Mouse (Mus musculus): ENCODE measurements around the gene Prokr2.

DNA sequence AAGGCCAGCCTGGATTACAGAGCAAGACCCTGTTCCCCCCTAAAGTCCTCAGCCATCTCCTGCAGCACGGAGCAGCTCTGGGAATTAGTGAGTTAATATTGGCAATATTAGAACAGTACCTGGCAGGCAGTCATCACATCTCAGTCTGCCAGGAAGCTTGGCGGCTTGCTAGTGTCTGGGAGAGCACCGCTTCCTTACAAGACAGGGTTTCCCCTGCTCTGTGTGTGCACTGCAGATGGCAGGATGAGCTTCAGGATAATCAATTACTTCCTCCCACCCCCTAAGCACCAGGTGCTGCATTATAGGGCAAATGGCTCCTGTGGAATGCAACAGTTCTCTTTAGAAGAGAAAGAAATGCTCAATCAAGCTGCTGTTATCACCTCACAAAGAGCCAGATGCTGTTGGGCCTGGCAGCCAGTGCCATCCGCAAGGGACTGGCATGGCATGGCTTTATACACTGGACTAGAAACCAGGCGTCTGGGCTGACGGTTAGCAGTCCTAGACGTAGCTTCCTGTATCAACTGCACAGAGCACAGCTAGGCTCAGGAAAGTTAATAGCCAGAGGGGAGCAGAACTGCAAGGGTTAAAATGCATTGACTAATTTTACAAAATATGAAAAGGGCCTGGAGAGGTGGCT lies 38.3 kb upstream of the Prokr2 start:
- TF ChIP-seq CTCF (IDR thresholded peaks at IDR 0.05; ENCODE audit: low read depth, low read length) (no peak), POLR2A (IDR thresholded peaks at IDR 0.05; ENCODE audit: borderline replicate concordance, low read depth, low read length) (no peak)

Measured in bone marrow macrophage, adult 2 months (primary cell).